Mouse (Mus musculus): ENCODE measurements around the gene Adprh. TPM values are rescaled to one million over a fixed set of nuclear protein-coding genes. Genes with fewer than 3 reads are reported as not detected.
"Not testable (repeated sequence)": the region's sequence is repeated elsewhere in the genome, so short reads cannot be mapped to it uniquely, and the experiment has no call there.

The Adprh gene
- polyA plus RNA-seq (2016; fragmentation: Nextera tagmentation; extraction: Ambion mirVana), result 149 and 153 TPM in 2 replicates

DNA sequence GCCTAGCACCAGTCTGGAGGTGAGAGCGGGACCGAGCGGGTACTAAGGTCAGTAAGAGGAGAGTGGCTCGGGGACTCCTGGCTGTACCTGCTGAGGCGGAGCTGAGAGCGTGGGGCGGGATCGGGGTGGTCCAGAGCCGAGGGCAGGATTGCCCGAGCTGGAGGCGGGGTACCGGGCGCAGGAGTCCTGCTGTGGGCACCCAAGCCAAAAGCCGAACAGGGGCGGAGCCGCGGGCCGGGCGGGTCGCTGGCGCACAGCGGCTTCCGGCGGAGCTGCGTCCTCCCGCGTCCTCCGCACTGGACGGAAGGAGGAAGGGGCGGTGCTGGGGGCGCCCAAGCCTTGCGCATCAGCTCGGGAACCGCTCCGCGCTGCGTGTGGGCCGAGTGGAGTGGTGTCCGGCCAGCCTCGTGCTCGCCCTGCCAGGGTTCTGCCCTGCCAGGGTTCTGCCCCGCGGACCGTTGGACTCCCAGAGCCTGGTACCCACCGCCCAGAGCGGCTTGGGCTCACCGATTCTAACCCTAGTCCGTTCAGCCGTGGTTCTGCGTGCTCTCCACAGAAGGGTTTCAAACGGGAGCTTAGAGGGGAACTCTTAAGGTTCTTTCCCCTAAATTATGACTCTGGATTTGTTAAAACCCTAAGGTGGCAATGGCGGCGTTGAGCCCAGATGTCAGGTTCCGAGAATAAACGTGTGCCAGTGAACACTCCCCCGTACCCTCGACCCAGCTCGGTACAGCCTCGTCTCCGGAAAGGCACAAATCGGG lies at the start of gene Adprh:
Gene Adprh (minus strand): TSS at position 262 of the 761 bp plus-strand sequence.
- H3K4me3 ChIP-seq, result peak within 1 kb of the TSS; percentile 73
- peak; percentile 85 for DNase-seq (ENCODE audit: extremely low spot score, low spot score)
- under 1% methylated on average over 45 of the region's 61 CpGs for WGBS
- H3K36me3 ChIP-seq (replicated peaks), result peaks cover 32% of the 10 kb centered on the region
- peaks cover 31% of the 10 kb centered on the region for H3K4me1 ChIP-seq
- H3K9me3 ChIP-seq, result no peaks in the 10 kb centered on the region
- H3K27ac ChIP-seq, result peak within 1 kb of the TSS; percentile 96
- no peaks in the 10 kb centered on the region for H3K27me3 ChIP-seq (ENCODE audit: poor library complexity, severe bottlenecking)

DNA sequence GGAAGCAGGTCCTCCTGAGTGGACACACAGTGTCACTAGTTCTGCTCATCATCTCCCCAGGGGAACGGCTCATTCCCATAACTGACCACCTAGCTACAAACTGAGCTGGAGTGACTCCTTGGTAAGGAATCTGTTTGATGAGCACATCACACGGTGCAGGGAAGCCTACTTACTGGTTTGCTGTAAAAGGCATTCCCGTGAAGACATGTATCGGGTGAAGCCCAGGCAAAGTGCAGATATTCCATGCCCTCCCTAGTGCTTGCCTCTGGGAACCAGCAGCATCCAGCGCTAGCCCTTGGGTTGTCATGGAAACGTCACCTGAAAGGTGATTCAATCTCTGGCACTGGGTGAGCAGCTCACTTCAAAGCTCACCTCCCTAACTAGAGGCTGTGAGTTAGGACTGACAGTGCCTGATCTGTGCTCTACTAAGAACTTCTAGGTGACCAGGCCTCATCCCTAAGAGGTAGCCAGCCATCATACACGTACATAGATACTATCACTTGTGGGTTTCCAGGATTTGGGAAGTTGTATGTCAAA lies 44.2 kb upstream of the Adprh start:
- H3K27me3 ChIP-seq (ENCODE audit: poor library complexity, severe bottlenecking), result no peaks in the 10 kb centered on the region
- DNase-seq (ENCODE audit: extremely low spot score, low spot score), result no peak
- H3K4me1 ChIP-seq, result no peaks in the 10 kb centered on the region
- H3K4me3 ChIP-seq, result no peak overlapping the region
- H3K9me3 ChIP-seq, result no peaks in the 10 kb centered on the region
- WGBS, result 83% methylated on average over 7 of the region's 7 CpGs
- no peak overlapping the region for H3K27ac ChIP-seq
- peaks cover 52% of the 10 kb centered on the region for H3K36me3 ChIP-seq (replicated peaks)

DNA sequence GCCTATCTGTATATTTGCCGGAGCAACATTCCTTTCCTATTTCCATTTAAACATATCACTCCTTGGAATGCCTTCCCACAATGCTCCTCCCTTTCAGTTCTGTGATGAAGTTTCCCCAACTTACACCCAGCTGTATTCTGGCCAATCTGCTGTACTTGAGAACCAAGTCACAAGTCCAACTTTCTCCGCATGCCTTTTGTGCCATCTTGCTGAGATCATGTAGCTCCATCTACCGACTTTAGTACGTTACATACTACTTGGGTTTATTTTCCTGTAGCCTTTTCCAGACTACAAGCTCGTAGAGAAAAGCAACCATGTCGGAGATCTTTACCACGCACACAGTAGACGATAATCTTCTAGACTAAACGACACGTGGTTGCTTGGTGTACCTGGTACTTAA lies 41.4 kb upstream of the Adprh start:
- H3K9me3 ChIP-seq, result no peaks in the 10 kb centered on the region
- peaks cover 24% of the 10 kb centered on the region for H3K36me3 ChIP-seq (replicated peaks)
- 91% methylated on average over 10 of the region's 10 CpGs for WGBS
- DNase-seq (ENCODE audit: extremely low spot score, low spot score), result no peak
- no peak overlapping the region for H3K27ac ChIP-seq
- no peak overlapping the region for H3K4me3 ChIP-seq
- no peaks in the 10 kb centered on the region for H3K27me3 ChIP-seq (ENCODE audit: poor library complexity, severe bottlenecking)
- H3K4me1 ChIP-seq, result no peaks in the 10 kb centered on the region

DNA sequence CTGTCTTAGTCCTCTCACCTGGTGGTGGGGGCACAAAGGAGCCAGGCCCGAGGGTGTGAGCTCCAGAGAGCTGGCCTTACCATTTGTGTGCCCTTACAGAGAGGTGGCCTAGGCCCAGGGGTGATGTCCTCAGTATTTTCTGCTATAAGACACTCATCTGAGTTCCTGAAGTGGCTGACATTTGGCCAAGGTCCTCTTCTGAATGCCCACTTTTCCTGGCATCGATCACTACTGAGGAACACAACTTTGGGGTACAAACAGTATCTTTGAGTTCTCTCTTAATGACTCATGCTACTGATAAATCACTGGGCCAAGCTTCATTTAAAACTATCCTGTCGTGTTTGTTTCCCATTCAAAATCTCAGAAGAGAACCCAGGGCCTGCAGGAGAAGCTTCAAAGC lies 40.0 kb upstream of the Adprh start:
- no peak overlapping the region for H3K4me3 ChIP-seq
- 95% methylated on average over 3 of the region's 3 CpGs for WGBS
- H3K27ac ChIP-seq, result no peak overlapping the region
- H3K27me3 ChIP-seq (ENCODE audit: poor library complexity, severe bottlenecking), result no peaks in the 10 kb centered on the region
- H3K36me3 ChIP-seq (replicated peaks), result peaks cover 12% of the 10 kb centered on the region
- no peaks in the 10 kb centered on the region for H3K4me1 ChIP-seq
- no peaks in the 10 kb centered on the region for H3K9me3 ChIP-seq
- DNase-seq (ENCODE audit: extremely low spot score, low spot score), result no peak

DNA sequence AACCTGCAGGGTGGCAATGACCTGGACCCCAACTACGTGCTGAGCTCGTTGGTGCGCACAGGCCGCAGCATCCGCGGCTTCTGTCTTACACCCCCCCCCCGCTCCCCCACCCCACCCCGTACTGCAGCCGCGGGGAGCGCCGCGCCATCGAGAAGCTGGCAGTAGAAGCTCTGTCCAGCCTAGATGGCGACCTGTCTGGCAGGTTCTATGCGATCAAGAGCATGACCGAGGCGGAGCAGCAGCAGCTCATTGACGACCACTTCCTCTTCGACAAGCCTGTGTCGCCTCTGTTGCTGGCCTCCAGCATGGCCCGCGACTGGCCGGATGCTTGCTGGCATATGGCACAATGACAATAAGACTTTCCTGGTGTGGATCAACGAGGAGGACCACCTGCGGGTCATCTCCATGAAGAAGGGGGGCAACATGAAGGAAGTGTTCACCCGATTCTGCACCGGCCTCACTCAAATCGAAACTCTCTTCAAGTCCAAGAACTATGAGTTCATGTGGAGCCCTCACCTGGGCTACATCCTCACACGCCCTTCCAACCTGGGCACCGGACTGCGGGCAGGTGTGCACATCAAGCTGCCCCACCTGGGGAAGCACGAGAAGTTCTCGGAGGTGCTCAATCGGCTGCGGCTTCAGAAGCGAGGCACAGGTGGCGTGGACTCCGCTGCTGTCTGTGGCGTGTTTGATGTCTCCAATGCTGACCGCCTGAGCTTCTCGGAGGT lies 31.2 kb upstream of the Adprh start:
- H3K36me3 ChIP-seq (replicated peaks), result no peaks in the 10 kb centered on the region
- 37% methylated on average over 42 of the region's 42 CpGs for WGBS
- peaks cover 42% of the 10 kb centered on the region for H3K27me3 ChIP-seq (ENCODE audit: poor library complexity, severe bottlenecking)
- no peak for DNase-seq (ENCODE audit: extremely low spot score, low spot score)
- H3K9me3 ChIP-seq, result no peaks in the 10 kb centered on the region
- no peak overlapping the region for H3K27ac ChIP-seq
- H3K4me3 ChIP-seq, result peak overlapping the region; percentile 44
- H3K4me1 ChIP-seq, result peaks cover 11% of the 10 kb centered on the region

DNA sequence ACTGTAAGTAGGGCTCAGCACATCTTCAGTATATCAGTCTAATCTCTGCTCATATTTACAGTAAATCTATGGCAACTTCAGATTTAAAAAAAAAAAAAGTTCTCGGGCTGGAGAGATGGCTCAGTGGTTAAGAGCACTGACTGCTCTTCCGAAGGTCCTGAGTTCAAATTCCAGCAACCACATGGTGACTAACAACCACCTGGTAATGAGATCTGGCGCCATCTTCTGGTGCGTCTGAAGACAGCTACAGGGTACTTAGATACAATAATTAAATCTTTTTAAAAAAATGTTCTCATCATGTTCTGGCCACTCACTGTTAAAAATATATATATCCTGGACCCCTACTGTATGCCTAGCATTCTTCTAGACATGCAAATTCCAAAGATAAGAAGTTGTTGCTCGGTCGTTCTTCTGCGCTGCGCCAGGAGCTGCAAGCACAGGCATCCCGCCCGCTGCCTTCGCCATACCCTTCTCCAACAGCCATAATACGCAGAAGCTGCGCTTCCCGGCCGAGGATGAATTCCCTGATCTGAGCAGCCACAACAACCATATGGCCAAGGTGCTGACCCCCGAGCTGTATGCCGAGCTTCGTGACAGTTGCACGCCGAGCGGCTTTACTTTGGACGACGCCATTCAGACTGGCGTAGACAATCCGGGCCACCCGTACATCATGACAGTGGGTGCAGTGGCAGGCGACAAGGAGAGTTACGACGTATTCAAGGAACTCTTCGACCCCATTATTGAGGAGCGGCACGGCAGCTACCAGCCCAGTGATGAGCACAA lies 30.5 kb upstream of the Adprh start:
- WGBS, result 22% methylated on average over 32 of the region's 32 CpGs
- no peaks in the 10 kb centered on the region for H3K9me3 ChIP-seq
- H3K27me3 ChIP-seq (ENCODE audit: poor library complexity, severe bottlenecking), result peaks cover 42% of the 10 kb centered on the region
- peak overlapping the region; percentile 44 for H3K4me3 ChIP-seq
- H3K4me1 ChIP-seq, result peaks cover 11% of the 10 kb centered on the region
- DNase-seq (ENCODE audit: extremely low spot score, low spot score), result no peak
- H3K27ac ChIP-seq, result no peak overlapping the region
- no peaks in the 10 kb centered on the region for H3K36me3 ChIP-seq (replicated peaks)

DNA sequence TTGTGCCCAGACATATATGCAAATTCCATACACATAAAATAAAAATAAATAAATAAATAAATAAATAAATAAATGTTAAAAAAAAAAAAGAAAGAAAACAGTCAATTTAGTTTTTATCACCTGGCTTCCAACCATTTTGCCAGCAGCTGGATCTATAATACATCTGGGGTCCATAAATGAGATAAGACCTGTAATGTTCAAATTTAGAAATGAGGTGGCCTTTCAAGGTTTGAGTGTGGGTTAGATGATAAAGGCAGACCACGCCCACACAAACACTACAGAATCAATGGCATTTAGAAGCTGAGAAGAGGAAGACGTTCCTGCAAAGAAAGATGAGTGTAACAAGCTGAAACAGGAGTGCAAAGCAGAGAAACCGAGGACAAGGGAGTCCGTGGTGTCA lies 28.8 kb upstream of the Adprh start:
- no peak for DNase-seq (ENCODE audit: extremely low spot score, low spot score)
- WGBS, result 79% methylated on average over 4 of the region's 4 CpGs
- Histone ChIP-seq H3K4me1 (peaks cover 21% of the 10 kb centered on the region), H3K27me3 (ENCODE audit: poor library complexity, severe bottlenecking) (peaks cover 52% of the 10 kb centered on the region), H3K9me3 (no peaks in the 10 kb centered on the region), H3K36me3 (replicated peaks) (no peaks in the 10 kb centered on the region), H3K27ac (no peak overlapping the region), H3K4me3 (no peak overlapping the region)

DNA sequence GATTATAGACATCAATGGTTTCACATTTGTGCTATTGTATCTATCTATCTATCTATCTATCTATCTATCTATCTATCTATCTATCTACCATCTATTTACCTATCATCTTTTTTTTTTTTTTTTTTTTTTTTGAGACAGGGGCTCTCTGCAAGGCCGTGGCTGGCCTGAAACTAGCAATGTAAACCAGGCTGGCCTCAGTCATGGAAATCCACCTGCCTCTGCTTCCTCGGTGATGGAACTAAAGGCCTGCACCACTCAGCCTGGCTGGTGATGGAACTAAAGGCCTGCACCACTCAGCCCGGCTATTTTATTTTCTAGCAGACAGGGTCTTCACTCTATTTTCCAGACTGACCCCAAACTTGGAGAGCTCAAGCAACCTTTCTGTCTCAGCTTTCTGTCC lies 25.8 kb upstream of the Adprh start:
- Histone ChIP-seq H3K9me3 (no peaks in the 10 kb centered on the region), H3K4me3 (no peak overlapping the region), H3K4me1 (peaks cover 17% of the 10 kb centered on the region), H3K27me3 (ENCODE audit: poor library complexity, severe bottlenecking) (peaks cover 35% of the 10 kb centered on the region), H3K36me3 (replicated peaks) (no peaks in the 10 kb centered on the region), H3K27ac (no peak overlapping the region)
- DNase-seq (ENCODE audit: extremely low spot score, low spot score), result no peak
- WGBS, result 93% methylated on average over 3 of the region's 3 CpGs

DNA sequence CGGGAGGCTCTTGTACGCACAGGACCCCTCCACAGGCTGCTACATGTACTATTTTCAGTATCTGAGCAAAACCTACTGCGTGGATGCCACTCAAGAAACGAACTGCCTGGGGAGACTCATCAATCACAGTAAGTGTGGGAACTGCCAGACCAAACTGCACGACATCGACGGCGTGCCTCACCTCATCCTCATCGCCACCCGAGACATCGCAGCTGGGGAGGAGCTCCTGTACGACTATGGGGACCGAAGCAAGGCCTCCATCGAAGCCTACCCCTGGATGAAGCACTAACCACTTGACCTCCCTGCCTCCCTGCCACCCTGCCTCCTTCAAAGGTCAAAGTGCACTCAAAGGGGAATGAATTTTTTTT lies 24.7 kb upstream of the Adprh start:
- Histone ChIP-seq H3K4me1 (peaks cover 13% of the 10 kb centered on the region), H3K4me3 (peak overlapping the region; percentile 50), H3K27me3 (ENCODE audit: poor library complexity, severe bottlenecking) (peaks cover 24% of the 10 kb centered on the region)
- not testable (repeated sequence) for DNase-seq (ENCODE audit: extremely low spot score, low spot score); H3K36me3 ChIP-seq (replicated peaks); H3K27ac ChIP-seq; H3K9me3 ChIP-seq
- WGBS, result 69% methylated on average over 14 of the region's 14 CpGs

DNA sequence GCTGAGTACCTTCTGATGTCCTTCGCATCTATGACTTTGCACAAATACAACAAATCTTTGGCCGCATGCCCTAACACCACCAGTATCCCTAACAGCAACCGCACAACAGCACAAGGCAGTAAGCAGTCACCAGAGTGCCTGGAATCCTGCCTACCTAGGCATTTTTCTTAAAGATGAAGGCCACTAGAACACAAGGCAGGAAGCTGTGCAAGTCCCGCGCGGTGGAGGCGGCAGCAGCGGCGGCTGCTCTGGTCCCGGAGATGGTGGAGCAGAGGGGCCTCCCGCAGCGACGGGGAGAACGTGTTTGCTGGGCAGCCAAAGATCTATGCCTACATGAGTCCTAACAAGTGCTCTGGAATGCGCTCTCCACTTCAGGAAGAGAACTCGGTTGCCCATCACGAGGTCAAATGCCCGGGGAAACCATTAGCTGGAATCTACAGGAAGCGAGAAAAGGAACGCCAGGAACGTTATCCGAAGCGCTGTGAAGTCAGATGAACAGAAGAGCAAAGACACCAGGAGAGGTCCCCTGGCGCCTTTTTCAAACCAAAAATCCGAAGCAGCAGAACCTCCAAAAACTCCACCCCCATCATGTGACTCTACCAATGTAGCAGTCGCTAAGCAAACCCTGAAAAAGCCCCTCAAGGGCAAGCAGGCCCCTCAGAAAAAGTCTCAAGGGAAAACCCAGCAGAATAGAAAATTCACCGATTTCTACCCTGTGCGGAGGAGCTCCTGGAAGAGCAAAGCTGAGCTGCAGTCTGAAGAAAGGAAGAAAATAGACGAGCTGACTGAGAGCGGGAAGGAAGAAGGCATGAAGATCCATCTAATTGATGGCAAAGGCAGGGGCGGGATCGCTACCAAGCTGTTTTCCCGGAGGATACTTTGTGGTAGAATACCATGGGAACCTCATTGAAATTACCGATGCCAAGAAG lies 24.1 kb upstream of the Adprh start:
- H3K4me1 ChIP-seq, result peaks cover 13% of the 10 kb centered on the region
- WGBS, result 12% methylated on average over 34 of the region's 34 CpGs
- no peaks in the 10 kb centered on the region for H3K9me3 ChIP-seq
- peak; percentile 53 for DNase-seq (ENCODE audit: extremely low spot score, low spot score)
- H3K36me3 ChIP-seq (replicated peaks), result no peaks in the 10 kb centered on the region
- H3K27me3 ChIP-seq (ENCODE audit: poor library complexity, severe bottlenecking), result peaks cover 18% of the 10 kb centered on the region
- peak overlapping the region; percentile 80 for H3K27ac ChIP-seq
- H3K4me3 ChIP-seq, result peak overlapping the region; percentile 50

DNA sequence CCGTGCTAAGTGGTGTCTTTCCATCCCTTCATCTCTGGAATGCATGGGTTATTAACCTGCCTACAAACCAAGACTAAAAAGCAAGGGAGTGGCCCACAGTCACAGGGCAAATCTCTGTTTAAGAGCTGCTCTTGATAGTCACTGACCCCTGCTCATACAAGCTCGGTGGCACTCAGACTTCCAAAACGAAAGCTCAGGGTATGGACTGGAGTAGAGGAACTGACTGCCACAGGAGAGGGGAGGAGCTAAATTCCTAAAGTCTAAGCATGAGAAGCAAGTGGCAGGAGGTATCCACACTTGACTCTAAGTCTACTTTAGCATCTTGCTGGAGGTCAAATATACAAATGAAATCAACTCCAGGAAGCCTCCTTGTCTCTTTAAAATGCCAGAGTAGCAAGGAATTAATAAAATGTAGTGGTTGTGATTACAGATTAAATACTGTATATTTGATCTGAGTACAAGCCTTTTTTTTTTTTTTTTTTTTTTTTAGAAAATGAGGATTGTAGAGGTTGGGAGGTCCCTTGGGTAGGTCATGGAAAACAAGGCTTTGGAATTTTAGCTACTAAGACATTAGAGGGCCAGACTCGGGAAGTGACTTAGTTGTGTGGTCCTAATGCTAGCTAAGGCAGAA lies 23.3 kb upstream of the Adprh start:
- H3K4me3 ChIP-seq, result peak overlapping the region; percentile 50; the same call in 1 of the 2 replicates
- H3K4me1 ChIP-seq, result peaks cover 13% of the 10 kb centered on the region
- 63% methylated on average over 4 of the region's 4 CpGs for WGBS
- H3K36me3 ChIP-seq (replicated peaks), result no peaks in the 10 kb centered on the region
- peak overlapping the region; percentile 80 for H3K27ac ChIP-seq
- no peaks in the 10 kb centered on the region for H3K9me3 ChIP-seq
- H3K27me3 ChIP-seq (ENCODE audit: poor library complexity, severe bottlenecking), result peaks cover 12% of the 10 kb centered on the region
- DNase-seq (ENCODE audit: extremely low spot score, low spot score), result no peak

Data from forebrain, embryonic 10.5 days (tissue).